Mouse (Mus musculus) gastrocnemius, postnatal 14 days (tissue): ENCODE data around the gene Ncf2. TPM values are rescaled to one million over a fixed set of nuclear protein-coding genes. Genes with fewer than 3 reads are reported as not detected.

Experiments
- DNase-seq: peaks from one replicate; pipeline ENCODE4 v3.0.0; 2021; ENCODE audit warnings: mixed read lengths
- intact Hi-C: fragments of 180-260 bp; cut with DNase I; formaldehyde crosslinking; loops from one replicate; pipeline ENCODE4 v1.15.1; 2025; ENCODE audit warnings: low total_unique reads
- total RNA-seq, 2 experiments: library from RNA; stranded (reverse); gene quantifications; 2 replicates each; pipeline ENCODE4 v1.2.3; 2021

Ncf2 gene
- total RNA-seq, 2 experiments from 2014 or later = 1.4 to 1.6 TPM

- intact Hi-C loops = no loop called here
- peak; percentile 22 for DNase-seq
Observed at GRCm38 (mm10) chr1:152826446-152826845, 26.5 kb downstream of the Ncf2 start.

GRCm38 (mm10) chr1:152828168-152828567 is 28.2 kb downstream of the Ncf2 start:
- intact Hi-C loops = no loop called here
- DNase-seq = no peak

GRCm38 (mm10) chr1:152828637-152829355 is 28.8 kb downstream of the Ncf2 start:
- DNase-seq = no peak
- intact Hi-C loops = no loop called here

- intact Hi-C loops = no loop called here
- no peak for DNase-seq
Observed at GRCm38 (mm10) chr1:152830054-152830453, 30.1 kb downstream of the Ncf2 start.

- intact Hi-C loops = no loop called here
Observed at GRCm38 (mm10) chr1:152831003-152831402, 31.0 kb downstream of the Ncf2 start.

GRCm38 (mm10) chr1:152831619-152832018 is 31.6 kb downstream of the Ncf2 start:
- no peak for DNase-seq
- intact Hi-C loops = no loop called here

More at GRCm38 (mm10) chr1:152831003-152831402, 31.0 kb downstream of the Ncf2 start:
- DNase-seq = no peak

GRCm38 (mm10) chr1:152832316-152832715 is 32.3 kb downstream of the Ncf2 start:
- no peak for DNase-seq
- intact Hi-C loops = no loop called here

GRCm38 (mm10) chr1:152835061-152835460 is 35.1 kb downstream of the Ncf2 start:
- intact Hi-C loops = no loop called here
- DNase-seq = no peak

GRCm38 (mm10) chr1:152838026-152838702 is 38.2 kb downstream of the Ncf2 start:
- no peak for DNase-seq
- intact Hi-C loops = no loop called here

GRCm38 (mm10) chr1:152838841-152839240 is 38.8 kb downstream of the Ncf2 start:
- intact Hi-C loops = no loop called here
- no peak for DNase-seq

GRCm38 (mm10) chr1:152840343-152840742 is 40.3 kb downstream of the Ncf2 start:
- no peak for DNase-seq
- intact Hi-C loops = no loop called here

- intact Hi-C loops = no loop called here
- no peak for DNase-seq
Observed at GRCm38 (mm10) chr1:152841057-152841456, 41.1 kb downstream of the Ncf2 start.

GRCm38 (mm10) chr1:152844634-152845033 is 44.6 kb downstream of the Ncf2 start:
- DNase-seq = no peak
- intact Hi-C loops = no loop called here

- DNase-seq = no peak
- intact Hi-C loops = no loop called here
Observed at GRCm38 (mm10) chr1:152845211-152845730, 45.3 kb downstream of the Ncf2 start.

- intact Hi-C loops = no loop called here
- DNase-seq = no peak
Observed at GRCm38 (mm10) chr1:152846856-152847255, 46.9 kb downstream of the Ncf2 start.

- DNase-seq = no peak
- intact Hi-C loops = no loop called here
Observed at GRCm38 (mm10) chr1:152869901-152870300, 69.9 kb downstream of the Ncf2 start.

GRCm38 (mm10) chr1:152871031-152871430 is 71.0 kb downstream of the Ncf2 start:
- no peak for DNase-seq

More at GRCm38 (mm10) chr1:152871031-152871430, 71.0 kb downstream of the Ncf2 start:
- intact Hi-C loops = no loop called here
